Mouse (Mus musculus) lung, postnatal 0 days (tissue): ENCODE measurements at regions not wholly inside any gene's neighbourhood (a gene's known extent, or its start where the extent isn't known, plus 50 kb on each side); places are given as distances from the start of the nearest gene placed in this dataset.

Source experiments
- ATAC-seq: fragments of 200-750 bp; cut with Nextera tagmentation; 2 replicates; pipeline ENCODE4 v1.8.0; 2017; ENCODE audit warnings: moderate library complexity
- DNase-seq: peaks from one replicate; pipeline ENCODE4 v3.0.0-alpha.2; 2016; ENCODE audit warnings: low spot score
- H3K27ac ChIP-seq: fragments of 300-500 bp; sonication (generic); 2 replicates; pipeline ENCODE4 v1.5.1; 2014; ENCODE audit warnings: antibody characterized with exemption, mild to moderate bottlenecking, low read length, mixed read lengths
- H3K27me3 ChIP-seq: fragments of 300-500 bp; sonication (generic); replicated peaks from 2 replicates; pipeline ENCODE4 v1.6.1; 2014; ENCODE audit warnings: low read length, mixed read lengths; ENCODE audit not compliant: insufficient read depth
- H3K36me3 ChIP-seq: fragments of 300-500 bp; sonication (generic); 2 replicates; pipeline ENCODE4 v1.6.1; 2014; ENCODE audit warnings: low read length, mixed read lengths; ENCODE audit not compliant: insufficient read depth
- H3K4me1 ChIP-seq: fragments of 300-500 bp; sonication (generic); 2 replicates; pipeline ENCODE4 v1.6.1; 2014; ENCODE audit warnings: antibody characterized with exemption, low read depth, low read length, mixed read lengths; ENCODE audit not compliant: insufficient read depth
- H3K4me2 ChIP-seq: fragments of 300-500 bp; sonication (generic); replicated peaks from 2 replicates; pipeline ENCODE4 v1.6.1; 2014; ENCODE audit warnings: low read depth, mild to moderate bottlenecking, low read length, moderate library complexity, mixed read lengths
- H3K4me3 ChIP-seq: fragments of 300-500 bp; sonication (generic); 2 replicates; pipeline ENCODE4 v1.5.1; 2014; ENCODE audit warnings: low read depth, low read length
- H3K9ac ChIP-seq: fragments of 300-500 bp; sonication (generic); replicated peaks from 2 replicates; pipeline ENCODE4 v1.6.1; 2014; ENCODE audit warnings: low read depth, mild to moderate bottlenecking
- H3K9me3 ChIP-seq: fragments of 300-500 bp; sonication (generic); 2 replicates; pipeline ENCODE4 v1.6.1; 2016; ENCODE audit warnings: low read length, mixed read lengths
- CTCF ChIP-seq: IDR thresholded peaks from 2 replicates; pipeline ENCODE4 v1.5.1; 2016; ENCODE audit warnings: antibody characterized with exemption, mild to moderate bottlenecking
- EP300 ChIP-seq: IDR thresholded peaks from 2 replicates; pipeline ENCODE4 v1.6.1; 2016; ENCODE audit warnings: antibody characterized with exemption, mild to moderate bottlenecking, control low read depth
- WGBS: fragments of 180-500 bp; shearing (Covaris S2); extraction: QIAGEN DNeasy Blood & Tissue Kit; methylation state at CpG from one replicate; pipeline ENCODE4 v1.1.7; 2014; 5-methylcytosine and 5-hydroxymethylcytosine counted together

GRCm38 (mm10) chr13:82849037-82849436 is 654.8 kb upstream of the Mef2c start:
- no peaks in the 10 kb centered on the region for H3K9me3 ChIP-seq
- no peak overlapping the region for H3K9ac ChIP-seq
- H3K4me3 ChIP-seq, result no peak overlapping the region
- H3K4me1 ChIP-seq, result no peaks in the 10 kb centered on the region
- no peak overlapping the region for H3K4me2 ChIP-seq
- H3K27me3 ChIP-seq, result no peaks in the 10 kb centered on the region
- DNase-seq, result no peak
- H3K27ac ChIP-seq, result no peak overlapping the region
- H3K36me3 ChIP-seq, result no peaks in the 10 kb centered on the region
- ATAC-seq, result no peak
- no peak for TF ChIP-seq CTCF
- TF ChIP-seq EP300, result no peak
- whole genome bisulfite sequencing, result 54% methylated on average over 3 of the region's 3 CpGs

- no peak overlapping the region for H3K4me2 ChIP-seq
- no peaks in the 10 kb centered on the region for H3K27me3 ChIP-seq
- no peak overlapping the region for H3K4me3 ChIP-seq
- no peaks in the 10 kb centered on the region for H3K4me1 ChIP-seq
- H3K9me3 ChIP-seq, result no peaks in the 10 kb centered on the region
- no peak for TF ChIP-seq EP300
- TF ChIP-seq CTCF, result no peak
- ATAC-seq, result no peak
- no peak overlapping the region for H3K27ac ChIP-seq
- H3K36me3 ChIP-seq, result no peaks in the 10 kb centered on the region
- H3K9ac ChIP-seq, result no peak overlapping the region
- no peak for DNase-seq
Measured at GRCm38 (mm10) chr13:82869869-82870268, 634.0 kb upstream of the Mef2c start.

- 56% methylated on average over 1 of the region's 1 CpGs for WGBS
Measured at GRCm38 (mm10) chr13:82874091-82874490, 629.7 kb upstream of the Mef2c start.

GRCm38 (mm10) chr13:82883368-82883767 is 620.5 kb upstream of the Mef2c start:
- Histone ChIP-seq H3K27ac (no peak overlapping the region), H3K4me1 (no peaks in the 10 kb centered on the region), H3K36me3 (no peaks in the 10 kb centered on the region), H3K4me2 (no peak overlapping the region), H3K9ac (no peak overlapping the region), H3K4me3 (no peak overlapping the region), H3K9me3 (no peaks in the 10 kb centered on the region), H3K27me3 (no peaks in the 10 kb centered on the region)
- ATAC-seq, result no peak
- TF ChIP-seq CTCF (no peak), EP300 (no peak)
- no peak for DNase-seq

More at GRCm38 (mm10) chr13:82874091-82874490, 629.7 kb upstream of the Mef2c start:
- H3K27ac ChIP-seq, result no peak overlapping the region
- no peaks in the 10 kb centered on the region for H3K4me1 ChIP-seq
- no peak overlapping the region for H3K4me2 ChIP-seq
- no peaks in the 10 kb centered on the region for H3K27me3 ChIP-seq
- H3K9ac ChIP-seq, result no peak overlapping the region
- H3K4me3 ChIP-seq, result no peak overlapping the region
- H3K36me3 ChIP-seq, result no peaks in the 10 kb centered on the region
- ATAC-seq, result no peak
- no peak for TF ChIP-seq CTCF
- no peak for TF ChIP-seq EP300
- H3K9me3 ChIP-seq, result no peaks in the 10 kb centered on the region
- DNase-seq, result no peak

- ATAC-seq (no peak), DNase-seq (no peak)
- H3K27ac ChIP-seq, result no peak overlapping the region
- no peak overlapping the region for H3K9ac ChIP-seq
- no peak overlapping the region for H3K4me2 ChIP-seq
- 68% methylated on average over 1 of the region's 1 CpGs for WGBS
- TF ChIP-seq CTCF (no peak), EP300 (no peak)
- H3K9me3 ChIP-seq, result no peaks in the 10 kb centered on the region
- no peaks in the 10 kb centered on the region for H3K4me1 ChIP-seq
- no peaks in the 10 kb centered on the region for H3K36me3 ChIP-seq
- H3K27me3 ChIP-seq, result no peaks in the 10 kb centered on the region
- no peak overlapping the region for H3K4me3 ChIP-seq
Measured at GRCm38 (mm10) chr13:82888755-82889154, 615.1 kb upstream of the Mef2c start.

GRCm38 (mm10) chr13:82892731-82893130 is 611.1 kb upstream of the Mef2c start:
- no peak overlapping the region for H3K4me3 ChIP-seq
- no peak overlapping the region for H3K4me2 ChIP-seq
- H3K9ac ChIP-seq, result no peak overlapping the region
- no peak overlapping the region for H3K27ac ChIP-seq
- 80% methylated on average over 2 of the region's 2 CpGs for WGBS
- H3K27me3 ChIP-seq, result no peaks in the 10 kb centered on the region
- no peaks in the 10 kb centered on the region for H3K4me1 ChIP-seq
- TF ChIP-seq CTCF (no peak), EP300 (no peak)
- H3K9me3 ChIP-seq, result no peaks in the 10 kb centered on the region
- DNase-seq (peak; percentile 15), ATAC-seq (no peak)
- no peaks in the 10 kb centered on the region for H3K36me3 ChIP-seq

- 73% methylated on average over 4 of the region's 4 CpGs for WGBS
- Histone ChIP-seq H3K4me3 (no peak overlapping the region), H3K4me2 (no peak overlapping the region), H3K27me3 (no peaks in the 10 kb centered on the region), H3K9me3 (no peaks in the 10 kb centered on the region), H3K9ac (no peak overlapping the region), H3K4me1 (no peaks in the 10 kb centered on the region), H3K27ac (no peak overlapping the region), H3K36me3 (no peaks in the 10 kb centered on the region)
- no peak for ATAC-seq
- DNase-seq, result no peak
- TF ChIP-seq EP300 (no peak), CTCF (no peak)
Measured at GRCm38 (mm10) chr13:82899686-82900085, 604.1 kb upstream of the Mef2c start.
